In genomic region chr3:67512807-67513206, GRCm38 (mm10) we compare ENCODE assay signal across 8 mouse cellular contexts. TPM values are rescaled to one million over a fixed set of nuclear protein-coding genes. Genes with fewer than 3 reads are reported as not detected.
DNase-seq lines count a peak whose midpoint lies in the region; ATAC-seq and TF ChIP-seq lines count a peak whose summit lies in the region.

No protein-coding gene starts in this region.

- no peak overlapping the region for H3K4me2 ChIP-seq in midbrain, embryonic 16.5 days (ENCODE audit: low read length)

- peaks cover 40% of the 10 kb centered on the region for H3K27me3 ChIP-seq in heart, embryonic 10.5 days (ENCODE audit: insufficient read depth, poor library complexity, severe bottlenecking)
- H3K27me3 ChIP-seq in midbrain, embryonic 16.5 days (ENCODE audit: control insufficient read depth, insufficient read depth, low read depth, low read length) = peaks cover 15% of the 10 kb centered on the region
- peaks cover 11% of the 10 kb centered on the region for H3K27me3 ChIP-seq in spleen, adult 2 months (ENCODE audit: control insufficient read depth, insufficient read depth, low read length)

- intact Hi-C loops in left cerebral cortex, postnatal 25 days (cut with DNase I) = loop anchor here (1.0 kb wide), 1 partner anchor 55 kb away; no protein-coding TSS in a partner anchor

- TF ChIP-seq POLR2A in spleen, adult 2 months (IDR thresholded peaks at IDR 0.05; ENCODE audit: low read depth, low read length) = no peak

- 11% methylated on average over 5 of the region's 5 CpGs for WGBS in heart, embryonic 10.5 days
- WGBS in midbrain, embryonic 16.5 days = under 1% methylated on average over 5 of the region's 5 CpGs
- 3% methylated on average over 5 of the region's 5 CpGs for WGBS in spleen, adult 2 months

- no peaks in the 10 kb centered on the region for H3K36me3 ChIP-seq in heart, embryonic 10.5 days
- no peaks in the 10 kb centered on the region for H3K36me3 ChIP-seq in midbrain, embryonic 16.5 days (ENCODE audit: control insufficient read depth, insufficient read depth, low read length)
- no peaks in the 10 kb centered on the region for H3K36me3 ChIP-seq in spleen, adult 2 months (ENCODE audit: control insufficient read depth, insufficient read depth, low read length)

- peak; percentile 79 for ATAC-seq in midbrain, embryonic 16.5 days

- H3K9me3 ChIP-seq in heart, embryonic 10.5 days = no peaks in the 10 kb centered on the region
- H3K9me3 ChIP-seq in midbrain, embryonic 16.5 days (replicated peaks; ENCODE audit: control insufficient read depth, low read length, poor library complexity, severe bottlenecking) = no peaks in the 10 kb centered on the region

- TF ChIP-seq CTCF in spleen, adult 2 months (IDR thresholded peaks at IDR 0.05; ENCODE audit: extremely low read depth, insufficient read depth, insufficient read length, insufficient replicate concordance) = peak; percentile 63; the same call in 1 of the 2 replicates

- H3K27ac ChIP-seq in heart, embryonic 10.5 days = no peak overlapping the region
- H3K27ac ChIP-seq in midbrain, embryonic 16.5 days (ENCODE audit: low read length) = no peak overlapping the region
- no peak overlapping the region for H3K27ac ChIP-seq in spleen, adult 2 months (ENCODE audit: insufficient read depth, low read length)

- H3K9ac ChIP-seq in midbrain, embryonic 16.5 days (ENCODE audit: low read depth, low read length) = no peak overlapping the region

- DNase-seq in heart, adult 11 months = peak; percentile 93
- DNase-seq in heart, embryonic 10.5 days (ENCODE audit: low spot score) = no peak
- DNase-seq in cerebellum, adult 18-20 months = peak; percentile 68 to 72
- DNase-seq in forelimb bud, embryonic 11.5 days (ENCODE audit: low read depth, low spot score) = peak; percentile 83
- DNase-seq in induced T-regulatory cell, adult 2 months (ENCODE audit: low read depth) = peak; percentile 72
- DNase-seq in left cerebral cortex, postnatal 25 days (ENCODE audit: low spot score in 2 of 2) = peak; percentile 78 to 88
- peak; percentile 54 to 75 for DNase-seq in spleen, adult 2 months (ENCODE audit: low read depth in 1 of 2, low spot score in 2 of 2)

- H3K4me3 ChIP-seq in heart, embryonic 10.5 days = no peak overlapping the region
- no peak overlapping the region for H3K4me3 ChIP-seq in midbrain, embryonic 16.5 days (ENCODE audit: low read depth, low read length)
- H3K4me3 ChIP-seq in spleen, adult 2 months (ENCODE audit: extremely low read depth, insufficient read depth, insufficient read length) = no peak overlapping the region

- peaks cover 10% of the 10 kb centered on the region for H3K4me1 ChIP-seq in heart, embryonic 10.5 days
- H3K4me1 ChIP-seq in midbrain, embryonic 16.5 days (ENCODE audit: control insufficient read depth, insufficient read depth, low read length) = peaks cover 5% of the 10 kb centered on the region; the same call in 1 of the 2 replicates
- peaks cover 8% of the 10 kb centered on the region for H3K4me1 ChIP-seq in spleen, adult 2 months (ENCODE audit: control insufficient read depth, insufficient read depth, insufficient read length)

RNA-seq across cellular contexts. Expression of gene Rarres1, which starts 2.5 kb away (rescaled TPM):
- 1.4 and 2.4 TPM in 2 replicates for polyA plus RNA-seq in heart, embryonic 10.5 days (2016; fragmentation: Nextera tagmentation; extraction: Ambion mirVana)
- total RNA-seq in left cerebral cortex, postnatal 25 days (2021) = 1 to 10 TPM; 1.3 to 1.8 TPM
- polyA plus RNA-seq in midbrain, embryonic 16.5 days (2015; fragmentation: Nextera tagmentation; extraction: Ambion mirVana) = 2.7 and 3.2 TPM in 2 replicates
- 0.68 and 1.5 TPM in 2 replicates for polyA plus RNA-seq in spleen, adult 2 months (2012; rRNA removed)

RNA-seq across cellular contexts. Expression of gene Lxn, which starts 49.1 kb away (rescaled TPM):
- 50.5 and 62.0 TPM in 2 replicates for polyA plus RNA-seq in heart, embryonic 10.5 days (2016; fragmentation: Nextera tagmentation; extraction: Ambion mirVana)
- total RNA-seq in left cerebral cortex, postnatal 25 days (2021) = 10 to 100 TPM; 33.4 to 37.2 TPM
- polyA plus RNA-seq in midbrain, embryonic 16.5 days (2015; fragmentation: Nextera tagmentation; extraction: Ambion mirVana) = 149 and 186 TPM in 2 replicates
- polyA plus RNA-seq in spleen, adult 2 months (2012; rRNA removed) = 13.8 and 14.4 TPM in 2 replicates
